Mouse (Mus musculus): ENCODE results near the gene 9230110F15Rik.
"Not testable (repeated sequence)": the region's sequence is repeated elsewhere in the genome, so short reads cannot be mapped to it uniquely, and the experiment has no call there.

9230110F15Rik gene

GRCm38 (mm10) chr9:35844050-35844449 is at the start of gene 9230110F15Rik:
9230110F15Rik (minus strand) TSS chr9:35844150.
- DNase-seq (ENCODE audit: low spot score in 2 of 2): no peak

GRCm38 (mm10) chr9:35893112-35893511 is 49.2 kb upstream of the 9230110F15Rik start:
- DNase-seq (ENCODE audit: low spot score in 2 of 2): not testable (repeated sequence)

DNA sequence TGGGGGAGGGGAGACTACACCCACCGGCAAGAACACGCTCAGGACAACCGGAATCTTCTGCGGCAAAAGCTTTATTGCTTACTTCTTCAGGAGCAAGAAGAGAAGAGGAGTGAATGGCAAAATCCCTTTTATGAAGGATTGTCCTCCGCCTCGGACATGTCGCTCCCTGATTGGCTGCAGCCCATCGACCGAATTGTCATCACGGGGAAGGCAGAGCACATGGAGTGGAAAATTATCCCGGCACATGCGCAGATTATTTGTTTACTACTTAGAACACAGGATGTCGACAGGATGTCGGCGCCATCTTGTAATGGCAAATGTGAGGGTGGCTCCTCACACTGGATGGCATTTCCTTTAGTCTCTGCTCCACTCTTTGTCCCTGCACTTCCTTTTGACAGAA is 26.1 kb downstream of the 9230110F15Rik start:
- not testable (repeated sequence) for DNase-seq (ENCODE audit: low spot score in 2 of 2)

DNA sequence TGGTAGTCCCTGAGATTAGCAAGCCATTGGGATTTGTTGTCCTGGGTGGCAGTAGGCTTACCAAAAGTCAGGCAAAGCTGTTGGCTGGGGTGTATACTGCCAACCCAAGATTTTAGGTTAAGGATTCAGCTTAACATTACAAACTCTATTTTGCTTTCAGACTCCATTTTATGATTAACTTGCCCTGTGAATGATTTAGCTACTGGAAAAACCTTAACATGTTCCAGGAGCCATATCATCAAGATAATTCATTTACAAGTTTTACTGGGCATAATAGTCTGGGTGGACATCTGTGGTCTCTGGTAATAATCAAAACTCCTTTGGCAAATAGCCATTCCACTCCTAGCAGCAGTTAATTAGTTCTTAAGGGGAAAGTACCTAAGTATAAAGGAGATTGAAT is 45.8 kb downstream of the 9230110F15Rik start:
- no peak for DNase-seq (ENCODE audit: low spot score in 2 of 2)

- DNase-seq (ENCODE audit: low spot score in 2 of 2): no peak
Measured at GRCm38 (mm10) chr9:35790001-35790400, 53.9 kb downstream of the 9230110F15Rik start, which contains the start of the genes Gm27235 and D730048I06Rik. Gm27235 (minus strand) TSS chr9:35790101. D730048I06Rik (minus strand) TSS chr9:35790112.

Data from spleen, postnatal 14 days (tissue).